Mouse (Mus musculus): ENCODE data around the gene Mfap3.

- peak; percentile 82 for TF ChIP-seq POLR2A (IDR thresholded peaks at IDR 0.05; ENCODE audit: insufficient read depth, low read depth, low read length)
- no peak for TF ChIP-seq CTCF (IDR thresholded peaks at IDR 0.05)
Observed at GRCm38 (mm10) chr11:57518091-57518750, at the start of gene Mfap3, which contains the start of gene Fam114a2.

All from heart, adult 2 months (tissue).